Mouse (Mus musculus) myocyte (in vitro differentiated cells): ENCODE data around the gene Frmd4a. TPM values are rescaled to one million over a fixed set of nuclear protein-coding genes. Genes with fewer than 3 reads are reported as not detected.

ENCODE experiments used
- H3K27me3 ChIP-seq: one replicate; pipeline ENCODE4 v1.6.1; 2011; ENCODE audit not compliant: control insufficient read depth, insufficient read depth, insufficient read length
- H3K36me3 ChIP-seq: one replicate; pipeline ENCODE4 v1.6.1; 2011; ENCODE audit not compliant: control insufficient read depth, insufficient read depth
- H3K4me2 ChIP-seq: one replicate; pipeline ENCODE4 v1.6.1; 2011; ENCODE audit warnings: low read depth, control low read depth
- H3K4me3 ChIP-seq: one replicate; pipeline ENCODE4 v1.5.1; 2011; ENCODE audit warnings: mild to moderate bottlenecking, control low read depth, moderate library complexity
- H3K79me2 ChIP-seq: one replicate; pipeline ENCODE4 v1.6.1; 2011; ENCODE audit not compliant: control insufficient read depth, insufficient read depth
- H3ac ChIP-seq: one replicate; pipeline ENCODE4 v1.6.1; 2011; ENCODE audit not compliant: control insufficient read depth, insufficient read length
- CEBPB ChIP-seq: IDR thresholded peaks from 2 replicates; pipeline ENCODE4 v1.6.1; 2011; ENCODE audit warnings: mild to moderate bottlenecking, moderate library complexity; ENCODE audit not compliant: poor library complexity, insufficient read depth, severe bottlenecking
- E2F4 ChIP-seq: IDR thresholded peaks from one replicate; pipeline ENCODE4 v1.6.1; 2011; ENCODE audit warnings: mild to moderate bottlenecking, control low read depth, moderate library complexity; ENCODE audit not compliant: insufficient read depth
- MAX ChIP-seq: IDR thresholded peaks from one replicate; pipeline ENCODE4 v1.6.1; 2011; ENCODE audit warnings: low read depth, mild to moderate bottlenecking, control low read depth
- MYOD1 ChIP-seq, 3 experiments: IDR thresholded peaks; one replicate each; pipeline ENCODE4 v1.6.1; 2011; ENCODE audit warnings: control low read depth in 2 of 3, low read depth in 2 of 3, mild to moderate bottlenecking in 2 of 3, moderate library complexity in 1 of 3; ENCODE audit not compliant: insufficient read length in 2 of 3, control insufficient read depth in 1 of 3
- MYOG ChIP-seq, 3 experiments: IDR thresholded peaks; one replicate each; pipeline ENCODE4 v1.6.1; 2011; ENCODE audit warnings: control low read depth in 2 of 3, low read depth in 2 of 3, mild to moderate bottlenecking in 2 of 3; ENCODE audit not compliant: insufficient read length in 2 of 3, control insufficient read depth in 1 of 3, insufficient read depth in 1 of 3
- POLR2A ChIP-seq: IDR thresholded peaks from one replicate; pipeline ENCODE4 v1.6.1; 2011; ENCODE audit warnings: low read depth, mild to moderate bottlenecking, control low read depth, moderate library complexity; ENCODE audit not compliant: insufficient read length
- POLR2AphosphoS2 ChIP-seq: IDR thresholded peaks from one replicate; pipeline ENCODE4 v1.6.1; 2011; ENCODE audit warnings: low read depth, control low read depth; ENCODE audit not compliant: insufficient read length
- REST ChIP-seq: IDR thresholded peaks from one replicate; pipeline ENCODE4 v1.6.1; 2011; ENCODE audit warnings: mild to moderate bottlenecking, control low read depth, moderate library complexity; ENCODE audit not compliant: insufficient read depth, insufficient read length
- SRF ChIP-seq: IDR thresholded peaks from one replicate; pipeline ENCODE4 v1.6.1; 2011; ENCODE audit warnings: low read depth; ENCODE audit not compliant: control insufficient read depth, insufficient read length
- TCF12 ChIP-seq: IDR thresholded peaks from one replicate; pipeline ENCODE4 v1.6.1; 2011; ENCODE audit warnings: mild to moderate bottlenecking, control low read depth; ENCODE audit not compliant: poor library complexity, insufficient read depth, severe bottlenecking
- TCF3 ChIP-seq: IDR thresholded peaks from one replicate; pipeline ENCODE4 v1.6.1; 2011; ENCODE audit warnings: low read depth, control low read depth; ENCODE audit not compliant: insufficient read length
- USF1 ChIP-seq: IDR thresholded peaks from one replicate; pipeline ENCODE4 v1.6.1; 2011; ENCODE audit warnings: low read depth, mild to moderate bottlenecking, control low read depth, moderate library complexity
- polyA plus RNA-seq: library from polyadenylated mRNA; unstranded; fragments of >200 nt; fragmentation: generic; extraction: Trizol; gene quantifications from one replicate; pipeline ENCODE4 v1.2.1, GENCODE M21; 2012; ENCODE audit warnings: missing spikeins

Gene Frmd4a
- polyA plus RNA-seq, 1 experiment: 24.7 TPM

GRCm38 (mm10) chr2:4527094-4527493 lies 509.6 kb downstream of the Frmd4a start:
- no peaks in the 10 kb centered on the region for H3K27me3 ChIP-seq
- TF ChIP-seq MAX (no peak), CEBPB (no peak), E2F4 (no peak), TCF12 (no peak), REST (no peak), MYOD1 (IDR thresholded peaks at IDR 0.05; ENCODE audit: control insufficient read depth in 1 of 3, insufficient read length in 2 of 3, low read depth in 2 of 3) (no peak), SRF (no peak), TCF3 (no peak), POLR2A (no peak), POLR2AphosphoS2 (no peak), USF1 (no peak), MYOG (IDR thresholded peaks at IDR 0.05; ENCODE audit: control insufficient read depth in 1 of 3, insufficient read depth in 1 of 3, insufficient read length in 2 of 3, low read depth in 2 of 3) (no peak)
- H3K36me3 ChIP-seq: peaks cover 15% of the 10 kb centered on the region

GRCm38 (mm10) chr2:4529254-4529729 lies 511.8 kb downstream of the Frmd4a start:
- no peaks in the 10 kb centered on the region for H3K79me2 ChIP-seq
- no peak overlapping the region for H3K4me3 ChIP-seq
- H3ac ChIP-seq: no peak overlapping the region
- H3K27me3 ChIP-seq: no peaks in the 10 kb centered on the region
- H3K4me2 ChIP-seq: no peak overlapping the region
- peaks cover 27% of the 10 kb centered on the region for H3K36me3 ChIP-seq
- TF ChIP-seq MAX (no peak), MYOG (IDR thresholded peaks at IDR 0.05; ENCODE audit: control insufficient read depth in 1 of 3, insufficient read depth in 1 of 3, insufficient read length in 2 of 3, low read depth in 2 of 3) (no peak), TCF3 (no peak), CEBPB (no peak), TCF12 (no peak), E2F4 (no peak), POLR2A (no peak), MYOD1 (IDR thresholded peaks at IDR 0.05; ENCODE audit: control insufficient read depth in 1 of 3, insufficient read length in 2 of 3, low read depth in 2 of 3) (no peak), SRF (no peak), REST (no peak), POLR2AphosphoS2 (no peak)

More at GRCm38 (mm10) chr2:4527094-4527493, 509.6 kb downstream of the Frmd4a start:
- Histone ChIP-seq H3K4me3 (no peak overlapping the region), H3K79me2 (no peaks in the 10 kb centered on the region), H3ac (no peak overlapping the region), H3K4me2 (no peak overlapping the region)

DNA sequence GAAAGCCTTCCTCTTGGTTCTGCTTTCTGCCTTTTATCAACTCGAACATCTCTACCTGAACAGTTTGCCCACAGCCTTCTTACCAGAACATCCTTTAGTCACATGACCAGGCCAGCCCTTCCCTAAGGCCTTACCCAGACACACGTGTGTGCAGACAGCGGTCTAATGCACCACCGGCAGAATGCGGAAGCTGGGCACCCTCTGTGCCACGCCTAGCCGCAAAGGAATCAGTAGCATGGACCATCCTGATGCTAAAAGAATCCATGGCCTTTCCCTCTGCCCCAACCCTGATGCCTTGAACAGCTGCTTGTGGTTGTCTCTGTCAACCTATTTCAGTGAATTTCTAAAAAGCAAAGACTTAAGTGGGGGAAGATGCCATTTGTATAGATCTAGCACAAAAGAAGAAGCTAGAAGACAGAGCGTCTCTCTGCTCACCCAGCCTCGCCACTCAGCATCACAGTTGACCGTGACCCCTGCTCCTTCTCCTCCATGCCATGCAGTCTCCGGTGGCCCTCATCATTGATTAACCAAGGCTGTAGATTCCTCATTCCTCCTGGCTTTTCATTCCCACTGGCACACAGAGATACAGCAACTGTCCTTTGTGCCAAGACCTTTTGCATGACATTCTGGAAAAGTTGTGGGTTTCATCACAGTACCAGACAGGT lies 514.1 kb downstream of the Frmd4a start:
- Histone ChIP-seq H3K4me3 (no peak overlapping the region), H3K36me3 (peaks cover 32% of the 10 kb centered on the region), H3K4me2 (peak overlapping the region; percentile 2), H3ac (no peak overlapping the region), H3K27me3 (no peaks in the 10 kb centered on the region), H3K79me2 (no peaks in the 10 kb centered on the region)
- TF ChIP-seq TCF12: no peak
- TF ChIP-seq E2F4: no peak
- TF ChIP-seq SRF: no peak
- TF ChIP-seq CEBPB: no peak
- TF ChIP-seq MYOG (IDR thresholded peaks at IDR 0.05; ENCODE audit: control insufficient read depth in 1 of 3, insufficient read depth in 1 of 3, insufficient read length in 2 of 3, low read depth in 2 of 3): peak; percentile 37 to 83 (median 72)
- TF ChIP-seq TCF3: no peak
- peak; percentile 15 for TF ChIP-seq USF1
- TF ChIP-seq MYOD1 (IDR thresholded peaks at IDR 0.05; ENCODE audit: control insufficient read depth in 1 of 3, insufficient read length in 2 of 3, low read depth in 2 of 3): peak; percentile 29 to 81 (median 76)
- no peak for TF ChIP-seq MAX
- TF ChIP-seq POLR2AphosphoS2: no peak
- peak; percentile 13 for TF ChIP-seq POLR2A
- no peak for TF ChIP-seq REST

DNA sequence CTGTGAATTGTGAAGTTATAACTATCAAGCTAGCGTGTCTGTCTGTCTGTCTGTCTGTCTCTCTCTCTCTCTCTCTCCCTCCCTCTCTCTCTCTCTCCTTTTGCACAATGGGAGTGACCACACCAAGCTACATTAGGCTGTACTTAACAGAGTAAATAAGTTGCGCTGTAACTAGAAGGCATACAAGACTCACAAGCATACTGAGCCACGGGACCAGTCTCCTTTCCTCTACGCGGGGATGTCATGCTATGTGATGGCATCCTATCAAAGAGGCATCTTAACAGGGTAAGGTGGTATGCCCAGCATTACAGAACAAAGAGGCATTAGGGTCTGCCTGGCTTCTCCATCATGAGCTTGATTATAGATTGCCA lies 514.7 kb downstream of the Frmd4a start:
- Histone ChIP-seq H3K4me2 (peak overlapping the region; percentile 2), H3K36me3 (peaks cover 32% of the 10 kb centered on the region)

GRCm38 (mm10) chr2:4532945-4533344 lies 515.4 kb downstream of the Frmd4a start:
- Histone ChIP-seq H3K36me3 (peaks cover 34% of the 10 kb centered on the region), H3K79me2 (no peaks in the 10 kb centered on the region), H3K27me3 (no peaks in the 10 kb centered on the region), H3K4me3 (no peak overlapping the region), H3K4me2 (no peak overlapping the region), H3ac (no peak overlapping the region)
- TF ChIP-seq MYOD1 (IDR thresholded peaks at IDR 0.05; ENCODE audit: control insufficient read depth in 1 of 3, insufficient read length in 2 of 3, low read depth in 2 of 3) (peak in 2 of 3 experiments; percentile 57 to 90), USF1 (no peak), MYOG (IDR thresholded peaks at IDR 0.05; ENCODE audit: control insufficient read depth in 1 of 3, insufficient read depth in 1 of 3, insufficient read length in 2 of 3, low read depth in 2 of 3) (peak in 2 of 3 experiments; percentile 64 to 85), E2F4 (no peak)

More for the DNA sequence above, 514.7 kb downstream of the Frmd4a start:
- TF ChIP-seq TCF12 (no peak), SRF (no peak)
- Histone ChIP-seq H3K79me2 (no peaks in the 10 kb centered on the region), H3K27me3 (no peaks in the 10 kb centered on the region), H3K4me3 (no peak overlapping the region), H3ac (no peak overlapping the region)
